Mouse (Mus musculus) erythroid progenitor cell, adult 5-6 weeks (primary cell): ENCODE measurements around the gene Nckap5. TPM values are rescaled to one million over a fixed set of nuclear protein-coding genes. Genes with fewer than 3 reads are reported as not detected.
"Not testable (repeated sequence)": the region's sequence is repeated elsewhere in the genome, so short reads cannot be mapped to it uniquely, and the experiment has no call there.

Experiments
- ATAC-seq: replicated peaks from 2 replicates; pipeline ENCODE4 v1.8.0; 2016; ENCODE audit warnings: moderate number of reproducible peaks, mild to moderate bottlenecking, moderate TSS enrichment, inconsistent platforms; ENCODE audit not compliant: poor library complexity, low FRiP score, severe bottlenecking
- total RNA-seq, 2 experiments: library from RNA; stranded (forward) in 1 of 2; stranded (reverse) in 1 of 2; fragments of 150-400 nt in 1 of 2; fragments of 186-747, 209-891 nt in 1 of 2; gene quantifications; 2 replicates each; pipeline versions ENCODE4 v1.2.3 to v1.2.4; 2015 to 2017; ENCODE audit warnings: low replicate concordance in 2 of 2

The Nckap5 gene
- total RNA-seq (2015; ENCODE audit: low replicate concordance) (not detected in 2 replicates), total RNA-seq (2017; ENCODE audit: low replicate concordance) (not detected in 2 replicates)

- no peak for ATAC-seq
These were observed at the start of gene Nckap5 for GRCm38 (mm10) chr1:126830031-126830927. Gene Nckap5, minus strand, starts transcription at chr1:126830799.

DNA sequence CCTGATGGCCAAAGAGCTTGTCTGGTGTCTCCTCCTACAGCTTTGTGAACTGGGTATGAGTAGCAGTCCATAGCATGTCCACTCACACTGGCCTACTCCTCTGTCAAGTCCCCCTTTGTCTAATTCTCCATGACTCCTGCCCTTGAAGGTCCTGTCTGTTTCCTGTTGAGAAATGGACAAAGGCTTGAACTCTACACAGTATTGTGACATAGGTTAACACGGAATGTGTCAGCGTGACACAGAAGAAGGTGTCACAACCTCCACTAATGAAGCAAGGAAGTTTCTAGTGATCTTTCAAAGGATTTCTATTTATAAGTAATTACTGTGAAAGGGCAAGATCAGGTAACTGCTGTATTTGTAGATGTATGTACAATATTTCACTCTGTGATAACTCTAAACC is 46.9 kb upstream of the Nckap5 start:
- ATAC-seq: no peak

- ATAC-seq: no peak
These were observed 37.8 kb upstream of the Nckap5 start for GRCm38 (mm10) chr1:126868372-126868771.

GRCm38 (mm10) chr1:126867912-126868311 is 37.3 kb upstream of the Nckap5 start:
- no peak for ATAC-seq

- no peak for ATAC-seq
These were observed 35.0 kb upstream of the Nckap5 start for GRCm38 (mm10) chr1:126865591-126866086.

DNA sequence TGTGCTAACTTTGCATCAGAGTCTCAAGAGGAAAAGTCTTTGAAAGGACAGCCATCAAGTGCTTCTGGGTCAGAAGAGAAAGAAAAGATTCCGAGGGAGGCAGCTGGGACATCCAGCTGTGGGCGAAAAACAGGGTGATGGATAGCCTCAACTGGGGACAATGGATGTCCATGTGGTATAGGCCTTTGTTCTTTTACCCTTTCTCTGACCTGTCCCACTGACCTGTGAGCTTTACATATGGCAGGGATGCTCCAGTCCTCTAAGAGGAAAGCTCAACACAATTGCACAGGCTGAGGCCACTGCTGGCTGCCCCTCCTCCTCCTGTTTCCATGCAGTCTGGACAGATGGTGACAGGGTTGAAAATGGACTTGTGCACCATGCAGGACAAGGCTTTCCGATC is 31.2 kb upstream of the Nckap5 start:
- no peak for ATAC-seq

GRCm38 (mm10) chr1:126860537-126860936 is 29.9 kb upstream of the Nckap5 start:
- ATAC-seq: no peak

DNA sequence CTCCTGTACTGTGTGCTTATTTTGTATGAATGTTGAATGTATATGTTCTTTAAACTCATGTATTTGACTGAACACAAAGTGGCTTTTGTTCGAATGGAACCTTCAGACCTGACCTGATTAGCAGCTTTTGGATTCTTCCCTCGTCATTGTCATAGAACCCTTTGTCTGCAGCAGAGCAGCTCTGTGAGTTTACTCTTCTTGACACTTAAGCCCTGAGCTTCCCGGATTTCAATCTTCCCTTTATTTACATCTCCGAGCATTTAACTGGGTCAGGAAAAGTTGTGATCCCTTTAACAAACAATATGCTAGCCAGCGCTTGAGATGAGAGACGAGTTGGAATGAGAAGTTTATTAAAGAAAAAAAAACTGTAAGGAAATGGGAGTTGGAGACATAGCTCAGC is 18.9 kb upstream of the Nckap5 start:
- ATAC-seq: no peak

GRCm38 (mm10) chr1:126846317-126846716 is 15.7 kb upstream of the Nckap5 start:
- no peak for ATAC-seq

DNA sequence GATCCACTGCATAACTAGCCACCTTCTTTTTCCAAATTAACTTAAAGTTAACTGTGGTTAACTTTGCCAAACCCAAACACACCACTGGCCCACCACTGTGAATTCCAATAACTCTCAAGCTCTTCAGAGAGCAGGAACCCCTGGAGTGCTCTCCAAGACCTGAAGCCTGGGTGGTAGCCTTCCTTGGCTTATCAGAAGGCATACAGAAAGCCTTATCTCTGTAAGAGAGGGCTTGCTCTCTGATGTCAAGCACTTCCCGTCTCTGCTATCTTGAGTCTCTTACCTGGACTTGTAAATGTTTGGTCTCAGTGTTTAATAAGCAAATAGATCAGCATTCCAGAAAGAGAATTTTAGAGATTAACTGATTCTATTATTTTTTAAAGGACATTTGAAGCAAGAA is 2.3 kb upstream of the Nckap5 start:
- ATAC-seq: no peak

DNA sequence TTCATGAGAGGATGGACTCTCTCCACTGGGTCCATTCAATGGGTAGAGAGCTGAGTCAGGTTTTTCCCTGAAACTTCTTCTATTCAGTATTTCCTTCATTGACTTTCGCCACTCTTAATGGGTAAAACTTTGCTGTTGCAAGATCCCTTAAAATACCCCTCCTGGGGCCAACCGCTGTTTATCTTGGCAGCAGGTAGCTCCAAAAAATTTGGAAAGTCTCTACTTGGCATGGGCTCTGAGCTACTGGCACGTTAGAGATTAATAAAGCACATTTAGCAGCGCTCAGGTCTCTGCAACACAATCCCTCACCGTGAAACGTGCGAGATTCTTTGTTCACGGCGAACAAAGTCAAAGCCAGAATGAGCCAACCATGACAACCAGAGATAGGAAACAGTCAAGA is 1.6 kb downstream of the Nckap5 start:
- no peak for ATAC-seq

- ATAC-seq: no peak
These were observed 5.8 kb downstream of the Nckap5 start for GRCm38 (mm10) chr1:126824841-126825240.

DNA sequence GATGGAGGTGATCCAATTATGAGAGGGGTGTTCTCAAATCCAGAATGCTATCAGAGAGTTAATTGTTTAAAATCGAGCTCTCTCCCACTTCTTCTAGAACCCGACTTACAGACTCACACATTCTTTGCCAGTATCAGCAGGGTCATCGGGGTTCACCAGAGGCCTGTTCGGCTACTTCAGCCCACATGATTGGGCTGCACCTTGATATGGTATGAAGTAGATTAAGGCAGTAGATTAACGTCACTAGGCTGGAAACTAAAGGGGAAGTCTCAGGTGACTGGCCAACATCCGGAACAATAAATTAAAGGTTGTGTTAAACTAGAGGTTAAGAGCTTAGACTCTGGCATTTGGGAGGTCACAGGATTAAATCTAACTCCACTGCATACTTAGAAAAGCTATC is 8.4 kb downstream of the Nckap5 start:
- no peak for ATAC-seq

- ATAC-seq: no peak
These were observed 13.1 kb downstream of the Nckap5 start for GRCm38 (mm10) chr1:126817381-126818034.

- ATAC-seq: no peak
These were observed 23.5 kb downstream of the Nckap5 start for GRCm38 (mm10) chr1:126806994-126807611.

DNA sequence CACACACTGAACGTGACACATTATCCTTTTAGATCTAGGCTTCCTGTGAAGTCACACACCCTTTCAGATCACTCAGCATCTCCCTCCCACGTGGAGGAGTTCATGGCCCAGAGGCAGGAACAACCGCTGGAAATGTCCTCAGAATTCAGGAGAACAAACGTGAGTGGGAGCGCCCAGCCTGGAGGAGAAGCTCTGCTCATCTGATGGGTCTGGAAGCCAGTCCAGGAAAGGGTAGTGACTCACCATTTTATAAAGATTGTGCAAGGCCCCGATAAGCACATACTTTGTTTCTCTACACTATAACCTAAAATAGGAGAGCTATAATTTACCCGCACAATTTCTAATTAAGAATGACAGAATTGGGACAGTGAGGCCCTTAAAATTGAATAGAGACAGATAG is 24.1 kb downstream of the Nckap5 start:
- no peak for ATAC-seq

DNA sequence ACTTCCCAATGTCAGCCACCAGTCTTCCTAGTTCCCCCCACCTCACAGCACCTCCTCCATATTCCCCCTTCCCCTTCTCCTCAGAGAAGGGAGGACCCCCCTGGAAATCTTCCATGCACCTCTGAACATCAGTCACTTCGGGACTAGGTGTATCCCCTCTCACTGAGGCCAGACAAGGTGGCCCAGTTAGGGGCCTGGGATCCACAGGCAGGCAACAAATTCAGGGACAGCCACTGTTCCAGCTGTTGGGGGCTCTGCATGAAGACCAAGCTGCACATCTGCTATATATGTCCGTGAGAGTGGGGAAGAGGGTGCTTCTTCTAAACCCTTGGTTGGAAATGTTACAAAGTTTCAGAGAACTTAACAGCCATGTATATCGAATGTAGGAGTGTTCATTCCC is 28.2 kb downstream of the Nckap5 start:
- ATAC-seq: no peak

DNA sequence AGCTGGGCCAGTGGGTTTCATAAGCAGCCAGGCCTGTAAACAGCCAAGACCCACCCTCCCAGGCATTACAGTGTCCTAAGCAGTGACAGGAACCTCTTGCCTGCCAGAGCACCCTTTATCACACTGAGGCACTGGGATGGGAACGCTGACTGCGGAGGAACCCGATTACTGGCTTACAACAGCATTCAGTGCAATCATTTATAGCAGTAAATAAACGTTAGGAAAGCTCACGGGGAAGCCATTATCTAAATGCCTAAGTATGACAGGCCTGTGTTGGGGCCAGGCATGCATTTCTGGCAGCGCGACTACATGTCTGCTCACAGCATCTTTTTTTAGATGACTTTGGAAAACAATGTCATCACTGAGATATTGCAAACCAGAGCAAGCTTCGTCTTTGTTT is 28.9 kb downstream of the Nckap5 start:
- ATAC-seq: no peak

DNA sequence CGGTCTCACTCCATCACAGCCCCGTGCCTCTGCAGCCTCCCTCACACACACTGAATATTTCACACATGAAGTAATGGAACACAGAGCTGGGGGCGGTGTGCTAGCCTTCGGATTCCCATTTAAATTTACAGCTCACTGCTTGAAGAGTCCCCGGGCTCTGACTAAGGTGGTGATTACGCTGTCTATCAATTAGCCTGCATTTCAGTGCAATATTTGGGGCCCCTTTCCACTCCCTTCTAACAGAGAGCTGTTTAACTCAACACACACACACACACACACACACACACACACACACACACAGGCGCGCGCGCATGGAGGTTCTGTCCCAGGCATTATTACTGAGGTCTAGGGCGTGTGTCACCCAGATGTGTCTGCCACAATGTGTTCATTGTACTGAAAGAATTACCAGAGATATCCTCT is 31.2 kb downstream of the Nckap5 start:
- ATAC-seq: no peak

- not testable (repeated sequence) for ATAC-seq
These were observed 50.2 kb downstream of the Nckap5 start for GRCm38 (mm10) chr1:126780354-126780941.
